Mouse (Mus musculus): ENCODE measurements at regions not wholly inside any gene's neighbourhood (a gene's known extent, or its start where the extent isn't known, plus 50 kb on each side); places are given as distances from the start of the nearest gene placed in this dataset.

DNA sequence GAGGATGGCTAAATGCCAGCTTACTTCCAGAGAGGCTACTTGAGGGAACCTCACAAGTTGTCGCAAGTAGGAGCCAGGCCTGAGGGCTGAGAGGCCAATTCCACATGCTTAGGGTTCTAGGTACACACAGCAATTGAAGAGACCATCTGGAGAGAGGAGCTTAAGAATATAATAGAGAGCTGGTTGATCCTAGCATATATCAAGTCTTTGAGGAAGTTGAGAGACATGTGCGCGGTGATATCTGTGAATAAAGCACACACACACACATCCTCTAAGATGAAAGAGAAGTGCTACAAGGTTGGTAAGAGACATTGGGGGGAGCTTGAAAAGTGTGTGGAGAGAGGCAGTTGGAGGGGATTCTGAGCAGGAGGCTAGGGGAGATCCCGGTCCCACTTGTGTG, 189.5 kb downstream of the Zfp462 start:
- no peak overlapping the region for H3K4me2 ChIP-seq (replicated peaks)
- WGBS: 89% methylated on average over 4 of the region's 4 CpGs
- H3K27me3 ChIP-seq: no peaks in the 10 kb centered on the region
- H3K4me3 ChIP-seq: no peak overlapping the region
- ATAC-seq (ENCODE audit: low FRiP score, low read depth): no peak
- H3K27ac ChIP-seq: no peak overlapping the region
- H3K4me1 ChIP-seq: no peaks in the 10 kb centered on the region
- peaks cover 4% of the 10 kb centered on the region; the same call in 1 of the 2 replicates for H3K9me3 ChIP-seq
- no peak overlapping the region for H3K9ac ChIP-seq
- H3K36me3 ChIP-seq: no peaks in the 10 kb centered on the region

DNA sequence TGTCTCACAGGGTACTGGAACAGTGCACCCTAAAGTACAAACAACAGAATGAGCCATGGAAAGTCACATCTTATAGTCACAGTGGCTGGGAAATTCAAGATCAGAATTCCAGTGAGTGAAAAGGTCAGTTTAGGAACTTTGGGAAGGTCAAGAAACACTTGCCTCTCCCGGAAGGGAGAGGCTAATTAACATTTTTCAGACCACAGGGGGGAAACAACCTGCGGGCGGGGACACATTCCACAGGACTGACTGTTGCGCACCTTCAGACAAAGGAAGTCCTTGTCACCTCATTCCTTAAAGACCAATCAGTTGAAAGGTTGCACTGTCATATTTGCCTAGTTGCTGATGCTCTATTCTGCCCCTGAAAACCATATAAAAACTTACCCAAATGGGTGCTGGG, 189.9 kb downstream of the Zfp462 start:
- Histone ChIP-seq H3K9ac (no peak overlapping the region), H3K27ac (no peak overlapping the region), H3K27me3 (no peaks in the 10 kb centered on the region), H3K4me1 (no peaks in the 10 kb centered on the region), H3K36me3 (no peaks in the 10 kb centered on the region), H3K9me3 (peaks cover 4% of the 10 kb centered on the region; the same call in 1 of the 2 replicates), H3K4me3 (no peak overlapping the region), H3K4me2 (replicated peaks) (no peak overlapping the region)
- 57% methylated on average over 4 of the region's 4 CpGs for WGBS
- ATAC-seq (ENCODE audit: low FRiP score, low read depth): no peak

DNA sequence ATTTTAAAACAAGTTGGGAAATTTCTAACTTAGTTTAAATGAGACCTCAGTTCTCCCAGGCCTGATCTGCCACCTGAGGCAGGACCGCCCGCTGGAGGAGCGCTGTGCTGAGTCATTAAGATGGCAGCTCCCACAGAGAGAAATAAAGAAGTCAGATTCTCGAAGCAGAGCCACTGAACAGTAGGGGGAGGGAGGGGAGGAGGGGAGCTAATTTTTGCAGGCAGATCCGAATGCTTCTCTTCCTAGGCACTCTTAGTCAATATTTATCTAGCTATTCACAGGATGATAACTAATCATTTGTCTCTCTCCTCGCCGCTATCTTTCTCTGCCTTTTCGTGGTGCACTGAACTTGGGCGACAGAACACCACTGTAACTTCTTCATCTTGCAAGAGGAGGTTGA, 191.4 kb downstream of the Zfp462 start:
- ATAC-seq (ENCODE audit: low FRiP score, low read depth): no peak
- H3K9ac ChIP-seq: no peak overlapping the region
- no peaks in the 10 kb centered on the region for H3K4me1 ChIP-seq
- no peaks in the 10 kb centered on the region for H3K36me3 ChIP-seq
- H3K27me3 ChIP-seq: no peaks in the 10 kb centered on the region
- no peak overlapping the region for H3K4me2 ChIP-seq (replicated peaks)
- no peak overlapping the region for H3K4me3 ChIP-seq
- WGBS: 33% methylated on average over 9 of the region's 9 CpGs
- peaks cover 4% of the 10 kb centered on the region; the same call in 1 of the 2 replicates for H3K9me3 ChIP-seq
- H3K27ac ChIP-seq: no peak overlapping the region

GRCm38 (mm10) chr4:55137781-55138394, 193.0 kb downstream of the Zfp462 start:
- Histone ChIP-seq H3K27me3 (no peaks in the 10 kb centered on the region), H3K4me2 (replicated peaks) (no peak overlapping the region), H3K9me3 (peaks cover 4% of the 10 kb centered on the region; the same call in 1 of the 2 replicates), H3K36me3 (no peaks in the 10 kb centered on the region), H3K4me3 (no peak overlapping the region), H3K4me1 (no peaks in the 10 kb centered on the region), H3K9ac (no peak overlapping the region), H3K27ac (no peak overlapping the region)
- WGBS: 89% methylated on average over 2 of the region's 2 CpGs
- ATAC-seq (ENCODE audit: low FRiP score, low read depth): no peak

DNA sequence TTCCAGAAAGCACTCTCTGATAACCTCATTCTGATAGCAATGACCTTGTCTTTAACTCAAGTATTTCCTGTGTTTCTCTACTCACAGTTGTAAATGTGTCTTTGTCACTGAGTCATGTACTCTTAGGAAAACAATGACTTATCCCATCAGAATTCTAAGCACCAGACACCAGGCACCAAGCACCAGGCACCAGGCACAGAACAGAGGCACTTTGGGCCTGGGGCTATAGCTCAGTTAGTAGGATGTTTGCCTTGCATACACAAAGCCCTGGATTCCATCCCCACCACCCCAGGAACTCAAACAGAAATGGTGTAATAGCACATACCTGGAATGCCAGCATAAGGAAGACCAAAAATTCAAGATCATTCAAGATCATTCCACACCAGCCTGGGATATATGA, 196.5 kb downstream of the Zfp462 start:
- H3K27ac ChIP-seq: no peak overlapping the region
- ATAC-seq (ENCODE audit: low FRiP score, low read depth): no peak

DNA sequence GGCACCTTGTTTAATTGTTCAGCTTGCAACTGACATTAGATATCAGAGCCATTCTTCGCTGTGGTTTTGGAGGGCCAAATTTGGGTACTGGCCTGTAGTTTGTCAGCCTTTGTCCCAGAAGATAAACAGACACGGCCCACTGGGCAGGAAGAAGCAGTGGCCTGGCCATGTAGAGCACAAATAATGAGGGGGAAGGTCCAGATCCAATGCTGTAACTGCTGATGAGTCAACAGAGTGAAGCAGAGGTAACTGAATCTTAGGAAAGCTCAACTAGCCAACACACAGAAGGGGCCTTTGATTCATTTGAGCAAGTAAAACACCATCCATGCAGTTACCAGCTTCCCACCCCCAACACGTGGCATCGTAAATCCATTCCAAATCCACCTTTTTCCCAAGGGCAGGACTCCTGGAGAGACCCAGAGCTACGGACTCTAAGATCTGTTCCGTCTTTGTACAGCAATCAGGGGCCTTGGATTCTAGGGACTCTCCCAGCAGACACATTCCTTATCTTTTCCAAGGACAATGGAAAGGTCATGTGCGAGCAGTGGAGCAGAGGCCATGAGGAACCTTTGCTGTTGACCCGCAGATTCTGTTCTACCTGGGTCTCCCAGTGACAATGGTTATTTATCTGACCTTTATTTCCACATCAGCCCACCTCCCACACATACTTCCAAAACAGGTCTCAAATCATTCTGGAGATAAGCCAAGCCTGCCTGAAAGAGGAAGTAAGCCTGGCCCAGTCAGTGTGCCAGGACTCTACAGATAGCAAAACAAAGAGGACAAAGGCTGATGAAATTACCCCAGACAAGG, 197.3 kb downstream of the Zfp462 start:
- no peak overlapping the region for H3K4me3 ChIP-seq
- H3K27me3 ChIP-seq: no peaks in the 10 kb centered on the region
- H3K36me3 ChIP-seq: no peaks in the 10 kb centered on the region
- peaks cover 4% of the 10 kb centered on the region; the same call in 1 of the 2 replicates for H3K9me3 ChIP-seq
- WGBS: 67% methylated on average over 8 of the region's 8 CpGs
- peaks cover 12% of the 10 kb centered on the region; the same call in 1 of the 2 replicates for H3K4me1 ChIP-seq
- no peak overlapping the region for H3K27ac ChIP-seq
- no peak for ATAC-seq (ENCODE audit: low FRiP score, low read depth)
- H3K9ac ChIP-seq: no peak overlapping the region
- H3K4me2 ChIP-seq (replicated peaks): no peak overlapping the region

More for the DNA sequence above, 196.5 kb downstream of the Zfp462 start:
- no peaks in the 10 kb centered on the region for H3K36me3 ChIP-seq
- no peak overlapping the region for H3K9ac ChIP-seq
- no peak overlapping the region for H3K4me3 ChIP-seq
- H3K4me2 ChIP-seq (replicated peaks): no peak overlapping the region
- peaks cover 4% of the 10 kb centered on the region; the same call in 1 of the 2 replicates for H3K9me3 ChIP-seq
- H3K27me3 ChIP-seq: no peaks in the 10 kb centered on the region
- H3K4me1 ChIP-seq: peaks cover 10% of the 10 kb centered on the region; the same call in 1 of the 2 replicates

DNA sequence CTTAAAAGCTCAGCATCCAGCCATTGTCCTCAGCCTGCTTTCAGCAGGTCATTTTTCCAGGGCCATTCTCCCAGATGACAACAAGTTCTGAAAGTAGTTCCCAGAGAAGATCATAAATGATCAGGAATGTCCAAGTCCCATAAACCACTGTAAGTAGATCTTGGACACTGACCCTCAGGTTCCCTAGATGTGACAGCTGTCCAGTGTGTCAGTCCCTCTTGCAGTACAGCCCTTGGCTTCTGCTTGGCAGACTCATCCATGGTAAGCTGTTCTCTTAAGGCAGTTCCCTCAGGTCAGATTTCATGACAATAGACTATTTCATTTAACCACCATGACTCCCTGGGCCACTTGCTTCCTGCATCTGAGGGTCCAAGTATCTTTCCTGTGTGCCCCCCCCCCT, 198.6 kb downstream of the Zfp462 start:
- H3K4me2 ChIP-seq (replicated peaks): no peak overlapping the region
- no peak overlapping the region for H3K27ac ChIP-seq
- H3K9ac ChIP-seq: no peak overlapping the region
- no peak overlapping the region for H3K4me3 ChIP-seq
- no peak for ATAC-seq (ENCODE audit: low FRiP score, low read depth)
- H3K9me3 ChIP-seq: no peaks in the 10 kb centered on the region
- peaks cover 12% of the 10 kb centered on the region; the same call in 1 of the 2 replicates for H3K4me1 ChIP-seq
- H3K27me3 ChIP-seq: no peaks in the 10 kb centered on the region
- H3K36me3 ChIP-seq: no peaks in the 10 kb centered on the region

- Histone ChIP-seq H3K4me3 (no peak overlapping the region), H3K9me3 (no peaks in the 10 kb centered on the region), H3K27ac (no peak overlapping the region), H3K4me1 (peaks cover 12% of the 10 kb centered on the region; the same call in 1 of the 2 replicates), H3K36me3 (no peaks in the 10 kb centered on the region), H3K27me3 (no peaks in the 10 kb centered on the region), H3K4me2 (replicated peaks) (no peak overlapping the region), H3K9ac (no peak overlapping the region)
- no peak for ATAC-seq (ENCODE audit: low FRiP score, low read depth)
- 71% methylated on average over 1 of the region's 1 CpGs for WGBS
Measured at GRCm38 (mm10) chr4:55144995-55145394, 200.1 kb downstream of the Zfp462 start.

DNA sequence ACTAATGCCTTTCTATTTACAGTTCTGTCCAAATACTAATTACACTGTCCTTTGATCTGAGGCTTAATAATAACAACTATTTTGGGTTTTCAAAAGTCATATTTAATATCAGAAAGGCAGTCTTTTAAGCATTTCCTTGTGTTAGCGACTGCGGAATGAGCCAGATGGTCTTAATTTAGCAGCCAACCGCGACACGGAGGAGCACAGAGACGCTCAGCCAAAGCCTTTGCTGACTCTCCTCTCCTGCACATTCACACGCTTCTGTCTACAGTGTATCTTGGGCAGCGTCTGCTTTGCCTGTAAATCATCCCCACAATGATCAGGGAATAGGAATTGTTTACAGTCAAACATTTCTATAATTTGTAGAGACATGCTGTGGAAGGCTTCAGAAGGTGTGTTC, 201.1 kb downstream of the Zfp462 start:
- no peak overlapping the region for H3K9ac ChIP-seq
- peaks cover 12% of the 10 kb centered on the region; the same call in 1 of the 2 replicates for H3K4me1 ChIP-seq
- H3K27ac ChIP-seq: no peak overlapping the region
- H3K4me3 ChIP-seq: no peak overlapping the region
- ATAC-seq (ENCODE audit: low FRiP score, low read depth): no peak
- 11% methylated on average over 8 of the region's 8 CpGs for WGBS
- no peaks in the 10 kb centered on the region for H3K27me3 ChIP-seq
- H3K9me3 ChIP-seq: no peaks in the 10 kb centered on the region
- no peak overlapping the region for H3K4me2 ChIP-seq (replicated peaks)
- no peaks in the 10 kb centered on the region for H3K36me3 ChIP-seq

DNA sequence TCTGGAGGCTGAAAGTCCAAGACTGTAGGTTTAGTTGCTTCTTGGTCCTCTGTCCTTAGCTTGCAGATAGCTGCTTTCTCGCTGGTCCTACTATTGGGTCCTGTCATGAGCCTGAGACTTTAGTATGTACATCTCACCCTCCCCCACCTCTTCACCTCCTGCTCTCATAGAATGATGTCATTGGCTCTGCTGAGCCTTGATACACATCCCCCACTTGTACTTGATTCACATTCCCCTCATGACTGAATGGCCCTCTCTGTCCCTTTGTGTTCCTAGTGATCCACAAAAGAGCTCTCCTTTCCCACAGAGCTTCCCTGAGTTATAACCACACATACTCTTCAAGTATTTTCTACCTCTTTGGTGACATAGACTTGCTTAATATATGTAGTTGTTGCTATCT, 201.5 kb upstream of the Rad23b start:
- Histone ChIP-seq H3K4me3 (no peak overlapping the region), H3K9me3 (no peaks in the 10 kb centered on the region), H3K4me1 (peaks cover 12% of the 10 kb centered on the region; the same call in 1 of the 2 replicates), H3K27ac (no peak overlapping the region), H3K4me2 (replicated peaks) (no peak overlapping the region), H3K36me3 (no peaks in the 10 kb centered on the region), H3K27me3 (no peaks in the 10 kb centered on the region), H3K9ac (no peak overlapping the region)
- no peak for ATAC-seq (ENCODE audit: low FRiP score, low read depth)
- WGBS: 84% methylated on average over 1 of the region's 1 CpGs

DNA sequence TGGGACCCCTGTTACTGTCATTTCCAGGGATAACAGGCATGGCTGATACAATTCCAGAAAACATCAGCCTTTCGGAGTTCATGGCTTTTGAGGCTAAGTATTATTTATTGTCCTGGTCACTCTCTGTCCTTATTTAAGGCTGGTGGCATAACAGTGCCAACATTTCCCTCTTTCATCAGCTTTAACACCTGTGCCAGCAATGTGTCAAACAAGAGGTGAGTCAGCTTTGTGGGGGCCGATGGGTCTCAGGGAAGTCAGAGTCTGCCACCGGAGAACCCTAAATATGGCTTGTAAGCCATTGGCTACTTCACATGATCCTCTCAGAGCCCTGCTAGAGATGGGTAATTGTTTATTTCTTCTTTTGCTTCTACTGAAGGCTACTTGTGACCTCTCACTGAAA, 195.3 kb upstream of the Rad23b start:
- no peak for ATAC-seq (ENCODE audit: low FRiP score, low read depth)
- no peak overlapping the region for H3K4me3 ChIP-seq
- no peak overlapping the region for H3K27ac ChIP-seq
- H3K9me3 ChIP-seq: no peaks in the 10 kb centered on the region
- no peak overlapping the region for H3K9ac ChIP-seq
- no peaks in the 10 kb centered on the region for H3K27me3 ChIP-seq
- H3K4me2 ChIP-seq (replicated peaks): no peak overlapping the region
- H3K4me1 ChIP-seq: no peaks in the 10 kb centered on the region
- no peaks in the 10 kb centered on the region for H3K36me3 ChIP-seq
- 86% methylated on average over 3 of the region's 3 CpGs for WGBS

DNA sequence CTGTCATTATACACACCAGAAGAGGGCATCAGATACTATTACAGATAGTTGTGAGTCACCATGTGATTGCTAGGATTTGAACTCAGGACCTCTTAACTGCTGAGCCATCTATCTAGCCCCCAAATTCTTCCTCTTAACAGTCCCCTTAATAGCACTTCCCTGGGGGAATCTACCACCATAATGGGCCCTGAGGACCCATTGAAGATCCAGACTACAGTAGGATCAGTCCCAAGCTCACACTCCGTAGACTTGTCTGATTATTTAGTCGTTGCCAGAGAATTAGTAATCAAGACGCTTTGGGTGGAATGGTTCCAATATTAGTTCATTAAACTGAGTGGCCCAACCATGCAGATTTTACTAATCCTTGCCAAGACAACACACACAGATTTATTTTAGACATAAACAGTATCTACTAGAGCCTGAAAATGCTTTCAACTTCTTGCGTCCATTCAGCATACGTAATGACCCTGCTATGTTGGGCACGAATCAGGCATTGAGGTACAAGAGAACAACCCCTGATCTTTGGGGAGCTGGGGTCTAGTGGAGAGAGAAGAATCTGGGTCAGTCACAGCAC, 191.6 kb upstream of the Rad23b start:
- H3K4me2 ChIP-seq (replicated peaks): no peak overlapping the region
- no peak overlapping the region for H3K9ac ChIP-seq
- 86% methylated on average over 6 of the region's 6 CpGs for WGBS
- H3K27me3 ChIP-seq: no peaks in the 10 kb centered on the region
- no peak overlapping the region for H3K27ac ChIP-seq
- no peaks in the 10 kb centered on the region for H3K4me1 ChIP-seq
- no peak overlapping the region for H3K4me3 ChIP-seq
- no peak for ATAC-seq (ENCODE audit: low FRiP score, low read depth)
- no peaks in the 10 kb centered on the region for H3K9me3 ChIP-seq
- H3K36me3 ChIP-seq: no peaks in the 10 kb centered on the region
